Mouse (Mus musculus): ENCODE measurements around the gene Smyd4.

Smyd4 gene

GRCm38 (mm10) chr11:75450304-75450908 is 102.2 kb downstream of the Smyd4 start:
- no peak for DNase-seq (ENCODE audit: inconsistent age in 2 of 2, low spot score in 1 of 2)

- DNase-seq (ENCODE audit: inconsistent age in 2 of 2, low spot score in 1 of 2) = no peak
Observed at GRCm38 (mm10) chr11:75450936-75451335, 102.7 kb downstream of the Smyd4 start.

DNA sequence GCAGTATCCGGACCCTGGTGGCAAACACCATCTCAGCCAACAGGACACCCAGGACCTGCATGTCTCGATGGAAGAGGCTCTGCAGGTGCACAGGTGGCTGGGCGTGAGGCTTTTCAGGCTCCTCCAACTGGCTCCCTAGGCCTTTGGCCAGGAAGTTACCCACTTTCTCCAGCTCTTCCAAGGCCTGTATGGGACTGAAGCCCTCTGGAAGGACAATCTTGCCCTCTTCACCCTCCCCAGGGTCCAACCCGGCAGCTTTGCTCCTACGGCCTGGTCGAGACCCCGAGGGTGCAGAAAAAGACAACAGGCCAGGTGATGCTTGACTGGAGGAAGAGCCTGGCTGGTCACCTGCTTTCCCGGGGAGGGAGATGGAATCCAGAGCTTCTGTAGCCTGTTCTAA is 103.8 kb downstream of the Smyd4 start:
- no peak for DNase-seq (ENCODE audit: inconsistent age in 2 of 2, low spot score in 1 of 2)

- no peak for DNase-seq (ENCODE audit: inconsistent age in 2 of 2, low spot score in 1 of 2)
Observed at GRCm38 (mm10) chr11:75452812-75453557, 104.8 kb downstream of the Smyd4 start.

DNA sequence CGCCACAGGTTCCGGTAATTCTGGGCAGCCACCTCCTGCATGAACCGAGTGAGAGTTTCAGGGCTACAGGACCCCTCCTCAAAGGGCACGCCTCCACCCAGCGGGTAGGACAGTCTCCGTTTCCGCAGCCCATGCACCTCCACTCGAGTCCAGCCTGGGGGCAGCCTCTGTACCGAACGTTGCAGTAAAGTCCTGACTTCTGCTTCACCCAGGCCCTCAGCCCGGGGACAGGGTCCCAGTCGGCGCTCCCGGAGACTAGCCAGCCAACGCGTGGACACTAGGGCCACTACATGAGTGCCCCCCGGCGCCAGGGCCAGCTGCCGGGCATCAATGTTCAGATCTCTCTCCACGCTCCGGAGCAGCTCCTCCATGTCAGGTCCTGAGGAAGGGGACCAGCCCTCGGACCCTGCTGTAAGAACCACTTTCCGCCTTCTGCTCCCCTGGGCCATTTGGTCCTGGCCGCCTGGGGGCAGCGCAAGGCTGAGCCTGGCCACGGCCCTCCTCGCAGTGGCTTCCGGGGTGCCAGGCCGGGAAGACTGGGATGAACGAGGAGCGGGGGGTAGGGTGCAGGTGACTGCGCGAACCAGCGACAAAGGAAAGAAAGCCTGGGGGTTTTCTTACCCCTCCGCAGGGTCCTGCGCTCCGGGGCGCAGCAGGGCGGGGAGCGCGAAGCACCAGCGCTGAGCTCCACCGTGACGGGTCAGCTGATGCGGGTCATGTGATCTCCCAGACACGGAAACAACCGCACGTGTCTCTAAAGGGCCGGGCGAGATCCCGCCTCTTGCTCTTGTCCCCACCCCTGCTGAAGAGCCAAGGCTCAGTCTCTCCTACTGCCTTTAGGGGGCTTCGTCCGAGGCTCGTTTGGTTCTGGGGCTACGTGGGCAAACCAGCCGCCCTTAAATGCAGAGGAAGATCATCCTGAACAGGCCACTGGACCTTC is 106.0 kb downstream of the Smyd4 start, which contains the start of gene Wdr81:
Wdr81 (minus strand) TSS at position 727 of the 940 bp plus-strand sequence.
- DNase-seq (ENCODE audit: inconsistent age in 2 of 2, low spot score in 1 of 2) = peak; percentile 90 to 96
